Mouse (Mus musculus) gonadal fat pad, adult 2 months (tissue): ENCODE results near the gene Ero1lb. TPM values are rescaled to one million over a fixed set of nuclear protein-coding genes. Genes with fewer than 3 reads are reported as not detected.

Experiments used
- polyA plus RNA-seq: library from polyadenylated mRNA; depleted of rRNA; stranded (reverse); fragments of >200 nt; gene quantifications from 2 replicates; pipeline ENCODE4 v1.2.3, GENCODE M21; 2012; rRNA removed

Gene Ero1lb
- polyA plus RNA-seq, 1 experiment: 5.5 TPM

Other genes with a start within 250 kb of the Ero1lb start
- gene Actn2, start 225.1 kb upstream of the Ero1lb start, polyA plus RNA-seq: 0.62 and 1.5 TPM in 2 replicates
- 20.9 and 22.6 TPM in 2 replicates for gene Heatr1, start 170.8 kb upstream of the Ero1lb start, polyA plus RNA-seq
- 34.0 and 40.1 TPM in 2 replicates for gene Lgals8, start 100.9 kb upstream of the Ero1lb start, polyA plus RNA-seq
- gene Edaradd, start 45.4 kb upstream of the Ero1lb start, polyA plus RNA-seq: 1.5 and 1.9 TPM in 2 replicates
- not detected in 2 replicates for gene Prl2c3, start 234.2 kb downstream of the Ero1lb start, polyA plus RNA-seq